Mouse (Mus musculus): ENCODE results near the gene Ppp2r5e.
"Not testable (repeated sequence)": the region's sequence is repeated elsewhere in the genome, so short reads cannot be mapped to it uniquely, and the experiment has no call there.

Ppp2r5e gene

GRCm38 (mm10) chr12:75536566-75536965 is 59.5 kb downstream of the Ppp2r5e start:
- DNase-seq = no peak

GRCm38 (mm10) chr12:75533145-75533544 is 62.9 kb downstream of the Ppp2r5e start:
- no peak for DNase-seq

DNA sequence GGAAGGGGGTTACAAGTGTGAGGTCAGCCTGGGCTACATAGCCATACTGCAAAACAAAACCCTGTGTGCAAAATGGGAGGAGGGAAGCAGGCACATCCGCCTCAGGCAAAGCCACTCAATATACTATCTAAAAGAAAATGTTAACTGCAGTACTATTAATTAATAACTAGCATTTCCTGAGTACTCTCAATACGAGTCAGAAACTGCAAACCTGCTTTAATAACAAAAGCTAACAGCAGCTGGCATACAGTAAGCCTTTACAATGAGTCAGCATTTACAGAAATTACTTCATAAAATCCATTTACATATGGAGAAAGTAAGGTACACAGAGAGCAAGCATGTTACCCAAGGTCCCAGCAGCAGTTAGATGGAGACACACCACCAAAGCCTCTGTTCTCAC is 64.2 kb downstream of the Ppp2r5e start:
- DNase-seq = peak in 1 of 2 experiments; percentile 20

DNA sequence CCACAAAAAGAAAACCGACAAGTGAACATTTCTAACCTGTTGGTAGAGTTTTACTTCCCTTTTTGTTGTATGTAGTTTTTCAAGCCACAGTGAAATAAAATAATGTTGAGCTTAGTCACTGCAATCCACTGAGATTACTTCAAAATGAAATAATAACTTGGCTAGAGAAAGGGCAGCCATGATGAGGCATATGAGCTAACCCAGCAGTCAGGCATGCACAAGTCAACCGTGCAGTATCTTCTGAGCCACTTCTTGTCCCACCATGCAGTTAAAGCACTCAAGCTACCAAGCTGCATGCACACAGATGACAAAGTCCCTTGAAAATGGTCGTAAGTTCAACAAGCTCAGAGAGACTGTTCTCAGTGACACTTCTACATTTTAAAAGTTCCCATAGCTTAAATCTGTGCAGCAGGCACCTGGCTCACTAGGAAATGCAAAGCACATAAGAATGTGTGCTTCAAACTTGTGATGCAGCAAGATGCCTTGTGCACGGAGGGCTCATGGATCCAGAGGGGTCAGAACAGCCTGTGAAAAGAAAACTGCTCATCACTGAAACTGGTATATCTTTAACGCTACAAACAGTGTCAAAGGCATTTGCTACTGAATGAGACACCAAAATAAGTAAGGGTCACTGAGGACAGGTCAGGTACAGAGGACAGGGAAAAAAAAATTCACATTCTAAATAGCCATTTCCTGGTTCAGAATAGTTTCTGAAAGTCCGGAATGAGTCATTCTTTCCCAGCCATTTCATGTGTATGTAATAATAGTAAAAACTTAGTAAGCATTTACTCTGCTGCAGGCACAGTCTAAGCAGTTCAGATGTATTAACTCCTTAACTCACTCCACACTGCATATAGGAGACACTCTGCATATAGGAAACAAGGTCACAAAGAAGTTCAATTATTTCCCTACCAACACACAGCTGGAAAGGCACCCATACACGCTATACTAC is 66.9 kb downstream of the Ppp2r5e start:
- DNase-seq = no peak

- DNase-seq = no peak
These were observed 67.7 kb downstream of the Ppp2r5e start for GRCm38 (mm10) chr12:75528300-75528699.

- DNase-seq = no peak
These were observed 71.8 kb downstream of the Ppp2r5e start for GRCm38 (mm10) chr12:75524199-75524598.

DNA sequence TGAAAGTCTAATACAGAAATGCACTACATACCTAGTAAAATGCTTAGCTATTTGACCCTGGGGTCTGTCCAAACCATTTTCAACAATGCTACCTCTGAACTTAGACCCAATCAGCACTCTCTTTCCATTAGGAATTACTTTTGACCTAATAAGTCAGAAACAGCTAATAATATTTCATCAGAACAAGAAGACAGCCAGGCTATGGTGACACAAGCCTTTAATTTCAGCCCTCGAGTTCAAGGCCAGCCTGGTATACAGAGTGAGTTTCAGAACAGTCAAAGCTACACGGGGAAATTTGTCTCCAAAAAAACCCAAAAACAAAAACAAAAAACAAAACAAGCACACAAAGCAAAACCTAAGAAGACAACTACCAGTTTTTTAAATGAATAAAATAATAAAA is 73.1 kb downstream of the Ppp2r5e start:
- no peak for DNase-seq

DNA sequence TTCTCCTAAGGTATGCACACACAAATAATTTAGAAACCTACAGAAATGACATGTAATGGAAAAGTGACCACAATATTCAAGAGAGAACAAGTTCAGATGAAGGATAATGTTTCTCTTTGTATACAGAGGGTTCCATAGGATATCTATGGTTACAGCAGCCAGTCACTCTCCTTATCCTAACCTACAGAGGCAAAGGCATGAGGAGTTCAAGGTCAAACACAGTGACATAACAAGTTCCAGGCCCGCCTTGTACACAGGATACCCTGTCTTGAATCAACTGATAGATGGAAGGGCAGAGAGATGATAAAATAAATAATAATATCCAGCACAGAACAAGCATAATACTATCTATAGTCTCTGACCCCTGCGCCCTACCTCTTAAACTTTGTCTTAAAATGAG is 73.7 kb downstream of the Ppp2r5e start:
- DNase-seq = no peak

DNA sequence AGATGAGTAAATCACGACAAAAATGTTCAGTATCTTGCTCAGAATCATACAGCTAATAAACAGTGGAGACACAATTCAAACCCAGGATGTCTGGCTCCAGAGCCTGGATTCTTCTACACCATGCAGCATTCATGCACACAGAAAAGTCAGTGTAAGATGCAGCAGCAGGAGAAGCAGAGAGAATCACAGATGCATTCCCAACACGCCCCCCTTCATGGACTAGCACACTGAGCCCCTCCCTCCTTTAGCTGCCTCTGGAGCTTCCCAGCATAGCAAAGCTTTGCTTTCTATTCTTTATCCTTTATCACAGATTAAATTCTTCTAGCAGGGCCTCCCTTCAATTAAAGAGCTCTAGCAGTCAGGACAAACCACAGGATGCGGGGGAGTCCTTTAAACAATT is 75.7 kb downstream of the Ppp2r5e start:
- no peak for DNase-seq

- DNase-seq = no peak
These were observed 76.7 kb downstream of the Ppp2r5e start for GRCm38 (mm10) chr12:75519181-75519940.

DNA sequence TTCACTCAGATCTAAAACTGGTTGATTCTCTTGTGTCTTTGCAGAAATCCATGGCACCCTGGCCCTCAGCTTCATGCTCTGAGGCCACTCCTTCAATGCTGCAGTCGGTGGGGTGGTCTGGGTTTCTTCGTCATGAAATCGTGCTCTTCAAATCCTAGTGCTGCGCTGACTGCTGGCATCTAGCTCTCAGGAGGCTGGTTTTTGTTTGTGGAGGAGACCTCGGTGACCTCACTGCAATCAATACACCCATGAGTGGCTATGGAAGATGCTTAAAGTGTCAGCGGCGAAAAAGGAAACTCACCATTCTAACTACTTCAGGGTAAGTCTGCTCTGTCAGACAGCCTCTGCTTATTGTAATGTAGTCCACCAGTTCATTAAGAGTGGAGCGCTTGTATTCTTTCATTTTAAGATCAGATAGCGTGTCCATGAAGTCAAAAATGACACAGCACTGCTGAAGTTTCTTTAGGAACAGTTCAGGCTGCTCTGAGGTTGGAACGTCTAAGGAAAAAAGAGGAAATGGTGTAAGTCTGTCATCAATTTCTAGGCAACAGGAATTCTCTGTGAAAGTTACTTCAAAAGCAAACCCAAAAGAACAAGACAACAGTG is 80.6 kb downstream of the Ppp2r5e start:
- no peak for DNase-seq

- DNase-seq = no peak
These were observed 84.5 kb downstream of the Ppp2r5e start for GRCm38 (mm10) chr12:75511520-75511919.

- DNase-seq = no peak
These were observed 90.9 kb downstream of the Ppp2r5e start for GRCm38 (mm10) chr12:75504991-75505650.

GRCm38 (mm10) chr12:75502664-75503063 is 93.4 kb downstream of the Ppp2r5e start:
- no peak for DNase-seq

DNA sequence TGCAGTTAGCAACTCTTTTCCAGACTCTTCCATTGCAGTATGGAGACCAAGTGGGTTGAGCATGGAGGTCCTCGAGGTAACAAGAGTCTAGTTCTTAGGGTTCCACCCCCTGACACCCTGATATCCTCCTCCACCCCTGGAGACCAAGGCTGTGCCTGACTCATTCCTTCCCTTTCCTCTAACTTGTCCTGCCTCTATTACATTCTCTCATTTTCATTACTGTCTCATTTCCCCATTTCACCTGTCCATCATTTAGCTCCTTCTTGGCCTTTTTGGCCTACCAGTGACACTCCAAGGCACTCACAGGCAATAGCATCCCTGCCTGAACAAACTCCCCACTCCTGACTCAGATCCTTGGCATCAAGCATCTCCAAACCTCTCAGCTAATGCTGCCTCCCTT is 98.3 kb downstream of the Ppp2r5e start:
- DNase-seq = no peak

- no peak for DNase-seq
These were observed 100.4 kb downstream of the Ppp2r5e start for GRCm38 (mm10) chr12:75495636-75496035.

DNA sequence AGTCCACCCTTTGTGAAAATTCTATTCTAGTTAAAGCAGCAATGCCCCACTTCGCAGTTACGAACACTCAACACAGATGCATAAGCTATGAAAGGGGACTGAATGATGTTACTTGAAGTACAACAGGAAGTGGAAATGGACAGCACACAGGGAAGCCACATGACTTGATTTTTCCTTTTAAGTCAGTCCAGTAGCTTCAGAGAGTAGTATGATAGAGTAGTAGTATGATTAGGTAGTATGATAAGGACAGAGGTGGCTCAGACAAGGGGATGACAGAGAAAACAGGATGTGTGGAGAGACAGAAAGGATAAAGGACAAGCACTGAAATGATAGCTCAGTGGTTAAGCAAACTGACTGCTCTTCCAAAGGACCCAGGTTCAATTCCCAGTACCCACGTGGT is 101.4 kb downstream of the Ppp2r5e start:
- no peak for DNase-seq

- no peak for DNase-seq
These were observed 103.3 kb downstream of the Ppp2r5e start for GRCm38 (mm10) chr12:75492549-75493327.

DNA sequence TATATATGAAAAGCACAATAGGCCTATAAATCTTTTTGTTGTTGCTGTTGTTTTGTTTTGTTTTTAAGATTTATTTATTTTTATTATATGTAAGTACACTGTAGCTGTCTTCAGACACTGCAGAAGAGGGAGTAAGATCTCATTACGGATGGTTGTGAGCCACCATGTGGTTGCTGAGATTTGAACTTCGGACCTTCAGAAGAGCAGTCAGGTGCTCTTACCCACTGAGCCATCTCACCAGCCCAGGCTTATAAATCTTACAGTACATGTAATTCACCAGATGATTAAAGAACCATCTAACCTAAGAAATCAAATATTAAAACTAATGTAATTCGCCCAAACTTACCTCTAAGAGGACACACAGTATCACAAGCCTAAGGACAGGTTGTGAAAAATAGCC is 103.9 kb downstream of the Ppp2r5e start:
- not testable (repeated sequence) for DNase-seq

DNA sequence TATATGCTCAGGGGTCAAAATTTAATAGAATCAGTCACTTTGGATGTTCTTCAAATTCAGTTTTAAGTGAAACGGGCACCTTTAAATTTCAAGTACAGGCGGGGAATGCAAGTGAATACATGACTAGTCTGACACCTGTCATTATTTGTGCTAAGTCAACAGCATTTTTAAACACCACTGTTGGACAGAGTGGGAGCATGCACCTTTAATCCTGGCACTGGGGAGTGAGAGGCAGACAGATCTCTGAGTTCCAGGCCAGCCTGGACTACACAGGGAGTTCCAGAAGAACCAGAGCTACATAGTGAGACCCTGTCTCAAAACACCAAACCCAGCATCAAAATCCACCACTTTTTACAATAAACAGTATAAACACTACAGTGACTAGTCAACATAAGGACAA is 108.5 kb downstream of the Ppp2r5e start:
- DNase-seq = no peak

DNA sequence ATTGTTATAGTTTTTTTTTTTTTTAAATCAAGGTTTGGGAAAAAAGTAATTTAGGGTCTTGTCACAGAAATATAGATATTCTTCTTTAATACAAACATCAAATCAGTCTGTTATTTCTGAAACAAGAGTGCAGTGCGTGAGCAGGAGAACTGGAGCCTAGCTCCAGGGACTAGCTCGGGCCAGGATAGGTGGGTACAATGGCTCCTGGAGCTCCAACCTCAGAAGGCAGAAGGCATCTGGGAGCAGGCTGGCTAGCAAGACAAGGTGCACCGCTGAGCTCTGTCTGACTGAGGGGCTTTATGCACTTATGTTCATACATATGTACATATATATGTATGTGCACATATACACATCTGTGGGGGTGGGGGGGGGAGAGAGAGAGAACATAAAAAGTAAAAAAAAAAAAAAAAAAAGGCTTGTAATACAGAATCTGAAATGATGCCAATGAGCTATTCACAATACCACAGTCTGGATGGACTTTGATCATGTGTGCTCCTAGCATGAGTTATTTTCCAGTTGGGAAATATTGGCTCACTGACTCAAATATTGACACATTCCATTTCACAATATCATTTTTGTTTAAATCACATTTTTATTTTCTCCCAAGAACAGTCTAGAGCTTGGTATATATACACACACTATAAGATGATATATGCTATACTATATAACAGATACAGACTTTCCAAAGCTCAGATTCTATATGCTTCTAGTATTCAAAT is 109.3 kb downstream of the Ppp2r5e start:
- peak in 1 of 2 experiments; percentile 42 for DNase-seq
